Mouse (Mus musculus) G1E (cell line): ENCODE measurements around the gene Sgcg.

ENCODE experiments used
- CTCF ChIP-seq: IDR thresholded peaks from 2 replicates; pipeline ENCODE4 v1.5.1; 2012; ENCODE audit warnings: low read depth, low read length, inconsistent platforms, mixed read lengths
- GATA1 ChIP-seq: IDR thresholded peaks from 2 replicates; pipeline ENCODE4 v1.6.1; 2012; ENCODE audit warnings: borderline replicate concordance, low read length, inconsistent platforms, mixed read lengths
- GATA2 ChIP-seq: IDR thresholded peaks from 2 replicates; pipeline ENCODE4 v1.6.1; 2012; ENCODE audit warnings: low read depth, low read length, inconsistent platforms, borderline replicate concordance
- POLR2AphosphoS5 ChIP-seq: IDR thresholded peaks from 2 replicates; pipeline ENCODE4 v1.6.1; 2012; ENCODE audit warnings: low read depth, low read length, inconsistent platforms; ENCODE audit not compliant: insufficient replicate concordance

- TF ChIP-seq CTCF, result no peak
- TF ChIP-seq GATA1, result no peak
- TF ChIP-seq POLR2AphosphoS5, result no peak
- no peak for TF ChIP-seq GATA2
Observed at GRCm38 (mm10) chr14:61230179-61230578, 28.1 kb downstream of the Sgcg start.
